25 mouse cellular contexts compared by ENCODE assay signal in the genomic region with DNA sequence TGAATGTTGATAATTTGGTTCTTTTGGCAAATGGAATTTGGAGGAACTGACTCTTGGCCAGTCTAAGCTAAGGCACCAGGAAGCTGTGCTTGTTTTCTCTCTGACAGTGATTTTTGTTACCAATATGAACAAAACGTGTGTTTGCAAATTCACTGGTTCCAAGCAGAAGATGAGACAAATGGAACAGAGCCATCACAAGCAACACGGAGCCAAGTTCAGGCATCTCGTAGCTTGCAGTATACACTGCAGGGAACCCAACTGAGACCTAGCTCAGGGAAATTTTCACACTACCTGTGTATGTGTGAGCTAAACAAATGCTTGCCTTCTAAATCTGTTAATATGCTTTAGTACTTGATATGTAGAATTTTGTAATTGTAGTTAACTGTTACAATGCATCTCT.
DNase-seq lines count a peak whose midpoint lies in the region; ATAC-seq and TF ChIP-seq lines count a peak whose summit lies in the region.
"Had no signal": no experiment of that assay in that cellular context is flagged by ENCODE, and none has a peak within 500 bp of the region (broad histone marks: within the 10 kb centered on the region; RNA-seq: fewer than 3 reads in every experiment).

No protein-coding gene starts in this region.

- TF ChIP-seq CTCF in cerebellum, adult 2 months (IDR thresholded peaks at IDR 0.05; ENCODE audit: borderline replicate concordance, insufficient read depth, low read depth, low read length), result no peak

- H3K27ac ChIP-seq in forebrain, embryonic 14.5 days (ENCODE audit: low read depth, low read length), result no peak overlapping the region
- no peak overlapping the region for H3K27ac ChIP-seq in forebrain, embryonic 11.5 days (ENCODE audit: low read depth, low read length)
- H3K27ac ChIP-seq in cerebellum, adult 2 months (ENCODE audit: insufficient read depth, low read length), result no peak overlapping the region
- H3K27ac ChIP-seq: embryonic facial prominence, embryonic 15.5 days; forebrain, embryonic 10.5 days; heart, adult 2 months; heart, embryonic 15.5 days; hindbrain, embryonic 13.5 days; hindbrain, postnatal 0 days had no signal

- no peaks in the 10 kb centered on the region for H3K36me3 ChIP-seq in forebrain, embryonic 14.5 days (ENCODE audit: control insufficient read depth, insufficient read depth, low read length)
- H3K36me3 ChIP-seq in forebrain, embryonic 11.5 days (ENCODE audit: control insufficient read depth, insufficient read depth, low read length), result no peaks in the 10 kb centered on the region
- H3K36me3 ChIP-seq: embryonic facial prominence, embryonic 15.5 days; forebrain, embryonic 10.5 days; heart, embryonic 15.5 days; hindbrain, embryonic 13.5 days had no signal

- TF ChIP-seq POLR2A in cerebellum, adult 2 months (IDR thresholded peaks at IDR 0.05; ENCODE audit: borderline replicate concordance, insufficient read depth, low read length), result no peak

- H3K4me3 ChIP-seq in forebrain, embryonic 14.5 days (ENCODE audit: low read depth, low read length), result no peak overlapping the region
- no peak overlapping the region for H3K4me3 ChIP-seq in forebrain, embryonic 11.5 days (ENCODE audit: low read depth, low read length)
- no peak overlapping the region for H3K4me3 ChIP-seq in cerebellum, adult 2 months (replicated peaks; ENCODE audit: insufficient read depth, low read depth, low read length)
- H3K4me3 ChIP-seq: embryonic facial prominence, embryonic 15.5 days; erythroblast, embryonic 14.5 days; forebrain, embryonic 10.5 days; heart, adult 2 months; heart, embryonic 15.5 days; hindbrain, embryonic 13.5 days had no signal

- no peaks in the 10 kb centered on the region for H3K4me1 ChIP-seq in forebrain, embryonic 14.5 days (ENCODE audit: control insufficient read depth, insufficient read depth, low read length)
- no peaks in the 10 kb centered on the region for H3K4me1 ChIP-seq in forebrain, embryonic 11.5 days (replicated peaks; ENCODE audit: control insufficient read depth, insufficient read depth, low read length)
- no peaks in the 10 kb centered on the region; the same call in 1 of the 2 replicates for H3K4me1 ChIP-seq in cerebellum, adult 2 months (ENCODE audit: control insufficient read depth, insufficient read depth, low read length)
- H3K4me1 ChIP-seq: embryonic facial prominence, embryonic 15.5 days; forebrain, embryonic 10.5 days; heart, embryonic 15.5 days had no signal

- peak; percentile 6 for DNase-seq in forebrain, embryonic 14.5 days (ENCODE audit: low spot score)
- no peak for DNase-seq in forebrain, embryonic 11.5 days (ENCODE audit: low spot score)
- DNase-seq in cerebellum, adult 2 months, result peak; percentile 63 to 80
- DNase-seq in cerebellum, postnatal 10 days, result peak; percentile 32 to 52
- DNase-seq in liver, result no peak
- DNase-seq in layer of hippocampus, postnatal 25 days (ENCODE audit: extremely low spot score in 1 of 2, low spot score in 1 of 2), result no peak
- DNase-seq in testis, postnatal 14 days (ENCODE audit: low spot score), result no peak
- DNase-seq in testis, postnatal 10 days (ENCODE audit: low spot score), result no peak
- DNase-seq: adrenal gland, postnatal 14 days; embryo, embryonic 11 days; forebrain, postnatal 0 days; gastrocnemius, postnatal 14 days; heart, adult 2 months; heart, postnatal 14 days; kidney, adult 11 months had no signal

- no peak overlapping the region for H3K4me2 ChIP-seq in forebrain, embryonic 14.5 days (ENCODE audit: low read length)
- H3K4me2 ChIP-seq in forebrain, embryonic 11.5 days (ENCODE audit: low read depth, low read length, severe bottlenecking), result no peak overlapping the region
- H3K4me2 ChIP-seq: embryonic facial prominence, embryonic 15.5 days; heart, embryonic 11.5 days; heart, embryonic 15.5 days; hindbrain, embryonic 13.5 days had no signal

- no peaks in the 10 kb centered on the region for H3K27me3 ChIP-seq in forebrain, embryonic 14.5 days (replicated peaks; ENCODE audit: control insufficient read depth, insufficient read depth, low read length)
- no peaks in the 10 kb centered on the region for H3K27me3 ChIP-seq in forebrain, embryonic 11.5 days (ENCODE audit: control insufficient read depth, insufficient read depth, low read length)
- no peaks in the 10 kb centered on the region for H3K27me3 ChIP-seq in cerebellum, adult 2 months (ENCODE audit: control insufficient read depth, insufficient read depth, low read length)
- H3K27me3 ChIP-seq: CH12.LX; embryonic facial prominence, embryonic 15.5 days; heart, embryonic 15.5 days; hindbrain, embryonic 13.5 days; Patski had no signal

- no peak for ATAC-seq in forebrain, embryonic 14.5 days
- ATAC-seq in forebrain, embryonic 11.5 days (replicated peaks; ENCODE audit: low FRiP score), result no peak
- ATAC-seq: activated CD4-positive, CD25-positive, alpha-beta regulatory T cell, adult 4 months; forebrain, postnatal 0 days; hindbrain, postnatal 0 days; Patski had no signal

- no peak overlapping the region for H3K9ac ChIP-seq in forebrain, embryonic 14.5 days (ENCODE audit: low read length)
- H3K9ac ChIP-seq in forebrain, embryonic 11.5 days (ENCODE audit: low read length), result no peak overlapping the region
- H3K9ac ChIP-seq: embryonic facial prominence, embryonic 15.5 days; forebrain, postnatal 0 days; heart, embryonic 15.5 days; hindbrain, embryonic 13.5 days had no signal

- H3K9me3 ChIP-seq in forebrain, embryonic 14.5 days (replicated peaks; ENCODE audit: control insufficient read depth, low read length), result no peaks in the 10 kb centered on the region
- no peaks in the 10 kb centered on the region for H3K9me3 ChIP-seq in forebrain, embryonic 11.5 days (ENCODE audit: control insufficient read depth, low read length)
- H3K9me3 ChIP-seq: embryonic facial prominence, embryonic 15.5 days; forebrain, embryonic 10.5 days; heart, embryonic 15.5 days; hindbrain, embryonic 13.5 days had no signal

- WGBS in forebrain, embryonic 14.5 days, result 76% methylated on average over 3 of the region's 3 CpGs
- 81% methylated on average over 3 of the region's 3 CpGs for WGBS in forebrain, embryonic 11.5 days
- WGBS in cerebellum, adult 2 months, result 8% methylated on average over 3 of the region's 3 CpGs

Comparison
In these comparisons a context has a peak if more than half of its experiments do, and no peak if none do; other contexts are left out.
1. DNase-seq: peak in forebrain, embryonic 14.5 days (single experiment), cerebellum, adult 2 months (2 of 2) and cerebellum, postnatal 10 days (2 of 2); none in forebrain, embryonic 11.5 days (single experiment), liver (single experiment), layer of hippocampus, postnatal 25 days (0 of 2), testis, postnatal 14 days (single experiment) and testis, postnatal 10 days (single experiment).